Mouse (Mus musculus) adrenal gland, adult 2 months (tissue): ENCODE measurements at regions not wholly inside any gene's neighbourhood (a gene's known extent, or its start where the extent isn't known, plus 50 kb on each side); places are given as distances from the start of the nearest gene placed in this dataset.

ENCODE experiments used
- DNase-seq: peaks from one replicate; pipeline ENCODE4 v3.0.0; 2021

DNA sequence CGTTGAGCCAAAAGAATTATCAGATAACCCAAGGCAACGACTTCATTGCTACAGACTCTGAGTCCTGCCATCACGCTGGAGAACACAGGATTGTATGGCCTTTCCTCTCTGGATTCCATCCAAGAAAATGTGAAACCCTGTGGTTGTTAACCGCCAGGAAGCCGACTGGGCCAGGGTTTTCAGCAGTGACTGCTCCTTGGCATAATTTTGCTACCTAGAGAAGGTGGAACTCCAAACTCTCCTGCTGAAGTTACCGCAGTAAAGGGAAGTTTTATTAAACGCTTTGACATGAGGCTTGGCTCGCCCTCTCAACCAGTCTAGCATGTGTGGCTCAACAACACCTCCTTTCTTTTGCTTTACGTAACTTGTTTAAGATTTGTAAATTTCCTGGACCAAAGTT is 116.9 kb downstream of the Wif1 start:
- no peak for DNase-seq

DNA sequence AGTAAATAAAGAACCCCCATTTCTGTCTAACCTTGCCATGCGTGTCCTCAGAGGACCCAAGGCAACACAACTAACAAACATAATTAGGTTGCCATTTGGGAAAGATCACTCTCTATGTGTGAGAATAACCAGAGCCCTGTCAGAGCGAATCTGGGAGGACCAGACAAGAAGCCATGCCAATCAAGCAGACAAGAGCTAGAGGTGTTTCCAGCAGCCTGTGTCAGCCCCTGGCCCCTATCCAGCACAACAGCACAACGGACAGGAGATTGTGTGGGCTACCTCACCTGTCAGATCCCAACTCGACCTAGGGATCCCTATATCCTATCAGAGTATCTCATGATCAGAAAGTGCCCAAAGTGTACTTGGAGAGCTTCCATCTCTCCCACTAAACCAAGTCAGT is 119.9 kb downstream of the Wif1 start:
- DNase-seq, result no peak

DNA sequence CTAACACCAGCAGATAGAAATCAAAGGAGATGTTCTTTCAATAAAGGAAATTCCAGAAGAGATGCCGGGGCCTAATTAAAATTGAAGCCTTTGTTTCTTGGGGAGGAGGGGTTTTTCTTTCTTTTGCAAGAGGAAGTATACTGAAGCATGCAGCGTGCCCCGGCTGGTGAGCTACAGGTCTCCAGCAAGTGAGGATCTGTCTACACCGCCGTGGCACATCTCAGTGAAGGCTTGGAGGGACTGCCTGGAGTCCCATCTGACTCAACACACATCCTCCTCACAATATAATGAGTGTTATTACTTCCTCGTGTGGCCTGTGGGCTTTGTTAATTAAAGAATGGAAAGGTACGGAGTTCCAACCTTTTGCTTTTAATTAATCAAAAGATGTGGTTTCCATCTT is 126.7 kb downstream of the Wif1 start:
- DNase-seq, result no peak

DNA sequence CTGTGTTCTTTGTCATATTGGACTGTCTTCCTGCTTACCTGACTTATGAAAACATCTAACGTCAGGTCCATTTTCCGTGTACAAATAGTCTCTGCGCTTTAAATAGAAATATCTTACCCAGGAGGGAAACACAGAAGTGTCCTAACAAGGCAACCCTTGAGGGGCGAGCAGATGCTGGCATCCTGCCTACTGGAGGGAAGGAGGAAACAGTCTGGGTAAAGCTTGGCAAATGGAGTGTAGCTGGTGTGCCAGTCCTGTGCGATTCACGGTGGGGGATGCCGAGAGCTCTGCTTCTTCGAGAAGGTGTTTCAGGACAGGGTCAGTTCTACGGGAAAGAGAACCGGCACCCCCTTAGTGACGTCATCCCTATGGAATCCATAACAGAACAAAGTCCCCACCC is 127.4 kb downstream of the Wif1 start:
- DNase-seq, result no peak

DNA sequence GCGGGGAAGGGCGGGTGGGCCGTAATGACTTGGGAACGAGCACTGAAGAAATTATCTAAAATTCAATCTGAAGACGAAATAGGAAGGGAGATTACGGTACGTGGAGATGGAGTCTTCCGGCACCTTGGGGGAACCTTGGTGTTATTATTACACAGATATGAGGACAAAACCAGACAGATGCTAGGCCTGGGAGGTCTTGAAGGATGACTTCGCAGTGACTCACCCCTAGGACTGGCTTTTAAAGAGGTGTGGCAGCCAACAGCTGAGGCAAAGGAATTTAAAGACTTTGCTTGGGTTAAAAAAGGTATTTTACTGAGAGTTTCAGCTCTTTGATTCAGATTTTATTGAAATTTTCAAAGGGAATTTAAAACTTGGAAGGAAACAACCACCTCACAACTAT is 140.3 kb downstream of the Wif1 start:
- DNase-seq, result no peak

DNA sequence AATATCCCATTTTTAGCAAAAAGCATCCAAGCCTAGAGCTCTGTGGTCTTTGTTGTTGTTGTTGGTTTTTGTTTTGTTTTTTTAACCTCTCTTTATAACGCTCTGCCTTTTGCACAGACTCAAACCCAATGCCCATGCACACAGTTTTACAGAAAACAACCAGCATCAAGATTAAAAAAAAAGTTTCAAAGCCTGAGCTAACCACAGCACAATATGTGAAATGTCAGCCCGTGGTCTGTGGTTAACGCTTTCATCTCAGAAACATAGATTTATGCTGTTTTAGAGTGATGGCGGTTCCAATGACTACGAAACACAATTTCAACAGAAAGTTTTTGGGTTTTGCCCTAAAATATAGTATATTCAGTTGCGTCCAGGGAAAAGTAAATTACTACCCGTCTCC is 155.4 kb downstream of the Wif1 start:
- DNase-seq, result no peak

DNA sequence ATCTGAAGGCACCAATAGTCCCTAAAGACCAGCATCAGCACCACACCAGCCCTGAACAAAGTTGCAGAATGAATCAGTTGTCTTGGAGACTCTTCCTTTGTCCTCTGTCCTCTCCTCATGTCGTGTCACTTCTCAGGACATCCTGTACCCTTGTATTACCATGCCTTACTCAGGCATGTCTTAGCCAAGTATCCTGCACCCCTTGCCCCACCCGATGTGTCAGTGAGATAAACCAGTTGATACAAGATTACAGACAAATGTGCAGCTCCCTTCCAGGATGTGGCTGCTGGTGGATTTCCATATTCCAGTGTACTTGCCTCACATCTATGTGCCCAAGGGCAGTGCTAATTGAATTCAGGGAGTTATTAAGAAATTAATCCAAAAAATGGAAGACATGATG is 151.8 kb downstream of the Tbc1d30 start:
- no peak for DNase-seq

DNA sequence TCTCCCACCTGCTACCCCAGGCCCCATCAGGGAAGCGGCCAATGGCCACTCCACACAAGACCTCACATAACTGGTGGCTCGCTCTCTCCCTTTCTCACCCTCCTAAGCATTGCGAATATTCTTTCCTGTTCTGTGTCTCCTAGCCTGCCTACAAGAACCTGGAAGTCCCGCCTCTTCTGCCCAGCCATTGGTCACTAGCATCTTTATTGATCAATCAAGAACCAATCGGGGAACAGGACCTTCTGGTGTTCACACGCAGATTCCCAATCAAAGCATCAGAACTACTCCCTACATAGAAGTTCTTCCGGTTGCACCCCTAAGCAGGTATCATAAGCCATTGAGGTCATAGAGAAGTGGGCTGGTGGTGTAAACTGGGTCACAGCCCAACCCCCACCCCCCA is 148.5 kb downstream of the Tbc1d30 start:
- no peak for DNase-seq

DNA sequence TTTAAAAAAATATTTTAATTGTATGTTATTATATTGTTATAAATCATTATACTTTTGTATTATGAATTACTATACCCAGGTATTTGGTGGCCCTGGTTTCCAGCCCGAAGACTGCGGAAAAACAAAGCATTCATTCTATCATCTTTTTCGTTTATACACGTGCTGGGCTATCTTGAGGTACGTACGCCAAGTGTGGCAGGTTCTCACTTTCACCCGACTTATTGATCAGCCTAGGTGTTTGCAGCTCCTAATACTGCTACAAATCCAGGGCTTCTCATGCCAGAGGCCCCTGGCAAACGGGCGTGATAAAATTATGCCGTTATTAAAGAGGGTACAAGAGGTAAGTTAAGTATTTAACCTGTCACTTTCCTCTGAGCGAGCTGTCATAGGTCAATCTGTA is 145.5 kb downstream of the Tbc1d30 start:
- no peak for DNase-seq

DNA sequence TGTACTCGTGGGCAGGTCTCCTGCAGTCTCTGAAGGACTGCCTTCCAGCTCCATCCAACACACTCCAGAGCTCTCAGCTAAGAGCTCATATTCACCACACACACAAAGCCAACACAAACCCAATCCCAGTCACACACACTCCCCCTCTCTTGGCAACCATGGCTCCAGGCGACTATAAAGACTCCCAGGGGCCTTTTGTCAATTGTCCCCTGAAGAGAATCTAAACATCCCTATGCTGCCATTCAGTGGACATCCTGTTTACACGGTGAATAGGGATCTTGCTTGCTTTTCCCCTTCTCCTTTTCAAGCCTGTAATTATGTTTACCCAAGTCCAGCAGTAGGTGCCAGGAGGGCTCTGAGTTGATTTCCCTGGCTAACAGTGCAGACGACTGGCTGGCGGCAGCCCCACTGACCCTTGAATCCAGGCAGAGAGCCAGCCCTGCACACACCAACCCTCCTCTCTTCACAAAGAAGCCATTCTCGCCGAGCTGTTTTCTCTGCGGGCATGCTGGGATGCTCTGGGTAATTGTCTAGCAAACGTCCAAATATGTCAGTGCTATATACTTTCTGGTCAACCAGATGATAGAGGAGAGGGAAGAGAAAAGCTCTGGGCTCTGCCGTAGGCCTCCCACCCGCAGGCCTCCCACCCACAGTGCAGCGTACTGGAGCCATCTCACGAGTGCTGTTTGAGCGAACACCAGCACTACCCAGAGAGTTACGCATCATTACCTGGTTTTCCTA is 144.9 kb downstream of the Tbc1d30 start:
- DNase-seq, result peak; percentile 21

DNA sequence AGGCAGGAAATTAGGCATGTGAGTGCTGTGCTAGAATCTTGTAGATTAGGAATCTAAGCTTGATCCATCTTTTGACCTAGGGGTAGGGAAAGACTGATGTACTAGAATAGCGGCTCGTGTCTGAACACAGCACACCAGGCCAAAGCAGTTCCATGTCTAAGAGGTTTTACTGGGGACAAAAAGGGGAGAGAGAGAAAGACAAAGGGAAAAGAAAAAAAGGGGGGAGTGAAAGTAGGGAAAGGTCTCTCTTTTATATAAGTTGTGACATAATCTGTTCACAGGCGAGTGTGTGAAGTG is 144.4 kb downstream of the Tbc1d30 start:
- no peak for DNase-seq
